Mouse (Mus musculus): Measurements from ENCODE around the gene Catip. TPM values are rescaled to one million over a fixed set of nuclear protein-coding genes. Genes with fewer than 3 reads are reported as not detected.

Catip gene
- polyA plus RNA-seq (2015; fragmentation: Nextera tagmentation; extraction: Ambion mirVana): 0.25 and 0.33 TPM in 2 replicates

DNA sequence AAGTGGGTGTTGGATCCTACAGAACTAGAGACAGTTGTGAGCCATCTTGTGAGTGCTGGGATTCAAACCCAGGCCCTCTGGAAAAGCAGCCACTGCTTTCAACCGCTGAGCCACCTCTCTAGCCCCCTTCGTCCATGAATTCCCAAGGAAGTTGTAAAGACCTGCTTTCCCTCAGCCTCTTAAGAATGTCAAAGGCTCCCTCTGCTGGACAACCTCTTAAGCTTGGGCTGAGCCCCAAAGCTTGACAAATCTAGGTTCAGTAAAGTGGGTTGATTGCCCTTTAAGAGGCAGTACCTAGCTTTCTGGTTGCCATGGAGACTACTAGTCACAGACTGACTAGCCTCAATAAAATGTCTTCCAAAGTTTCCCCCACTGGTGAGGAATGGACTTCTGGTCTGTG lies at the start of gene Catip:
Gene Catip (plus strand): TSS at position 297 of the 400 bp plus-strand sequence.
- Histone ChIP-seq H3K27ac (ENCODE audit: low read depth, low read length) (no peak within 1 kb of the TSS), H3K9me3 (ENCODE audit: control insufficient read depth) (no peaks in the 10 kb centered on the region), H3K27me3 (replicated peaks; ENCODE audit: control insufficient read depth, insufficient read depth, low read length) (no peaks in the 10 kb centered on the region), H3K4me2 (replicated peaks; ENCODE audit: low read depth) (no peak within 1 kb of the TSS), H3K9ac (ENCODE audit: low read depth, low read length) (no peak within 1 kb of the TSS), H3K4me3 (ENCODE audit: low read depth, low read length) (no peak within 1 kb of the TSS), H3K4me1 (replicated peaks; ENCODE audit: control insufficient read depth, insufficient read depth, low read length) (no peaks in the 10 kb centered on the region), H3K36me3 (ENCODE audit: control insufficient read depth, insufficient read depth) (no peaks in the 10 kb centered on the region)
- 0% methylated on average over 2 of the region's 2 CpGs for WGBS
- peak; percentile 68 for ATAC-seq
- TF ChIP-seq CTCF (IDR thresholded peaks at IDR 0.05; ENCODE audit: low read depth): peak; percentile 90

GRCm38 (mm10) chr1:74313049-74313692 lies 48.7 kb upstream of the Catip start:
- H3K9ac ChIP-seq (ENCODE audit: low read depth, low read length): no peak overlapping the region
- WGBS: 0% methylated on average over 3 of the region's 3 CpGs
- 0 out of 2 replicates have a peak, but pooled peaks cover 3% of the 10 kb centered on the region for H3K4me1 ChIP-seq (replicated peaks; ENCODE audit: control insufficient read depth, insufficient read depth, low read length)
- no peaks in the 10 kb centered on the region for H3K36me3 ChIP-seq (ENCODE audit: control insufficient read depth, insufficient read depth)
- H3K27me3 ChIP-seq (replicated peaks; ENCODE audit: control insufficient read depth, insufficient read depth, low read length): no peaks in the 10 kb centered on the region
- H3K4me3 ChIP-seq (ENCODE audit: low read depth, low read length): no peak overlapping the region
- H3K9me3 ChIP-seq (ENCODE audit: control insufficient read depth): no peaks in the 10 kb centered on the region
- no peak overlapping the region for H3K4me2 ChIP-seq (replicated peaks; ENCODE audit: low read depth)
- peak; percentile 32 for ATAC-seq
- TF ChIP-seq CTCF (IDR thresholded peaks at IDR 0.05; ENCODE audit: low read depth): peak; percentile 97
- no peak overlapping the region for H3K27ac ChIP-seq (ENCODE audit: low read depth, low read length)

GRCm38 (mm10) chr1:74314796-74315195 lies 47.1 kb upstream of the Catip start:
- H3K36me3 ChIP-seq (ENCODE audit: control insufficient read depth, insufficient read depth): no peaks in the 10 kb centered on the region
- 0 out of 2 replicates have a peak, but pooled peaks cover 2% of the 10 kb centered on the region for H3K4me1 ChIP-seq (replicated peaks; ENCODE audit: control insufficient read depth, insufficient read depth, low read length)
- H3K27me3 ChIP-seq (replicated peaks; ENCODE audit: control insufficient read depth, insufficient read depth, low read length): no peaks in the 10 kb centered on the region
- no peak overlapping the region for H3K27ac ChIP-seq (ENCODE audit: low read depth, low read length)
- H3K4me2 ChIP-seq (replicated peaks; ENCODE audit: low read depth): no peak overlapping the region
- WGBS: 82% methylated on average over 3 of the region's 3 CpGs
- no peak for ATAC-seq
- TF ChIP-seq CTCF (IDR thresholded peaks at IDR 0.05; ENCODE audit: low read depth): no peak
- H3K9me3 ChIP-seq (ENCODE audit: control insufficient read depth): no peaks in the 10 kb centered on the region
- H3K9ac ChIP-seq (ENCODE audit: low read depth, low read length): no peak overlapping the region
- H3K4me3 ChIP-seq (ENCODE audit: low read depth, low read length): no peak overlapping the region

DNA sequence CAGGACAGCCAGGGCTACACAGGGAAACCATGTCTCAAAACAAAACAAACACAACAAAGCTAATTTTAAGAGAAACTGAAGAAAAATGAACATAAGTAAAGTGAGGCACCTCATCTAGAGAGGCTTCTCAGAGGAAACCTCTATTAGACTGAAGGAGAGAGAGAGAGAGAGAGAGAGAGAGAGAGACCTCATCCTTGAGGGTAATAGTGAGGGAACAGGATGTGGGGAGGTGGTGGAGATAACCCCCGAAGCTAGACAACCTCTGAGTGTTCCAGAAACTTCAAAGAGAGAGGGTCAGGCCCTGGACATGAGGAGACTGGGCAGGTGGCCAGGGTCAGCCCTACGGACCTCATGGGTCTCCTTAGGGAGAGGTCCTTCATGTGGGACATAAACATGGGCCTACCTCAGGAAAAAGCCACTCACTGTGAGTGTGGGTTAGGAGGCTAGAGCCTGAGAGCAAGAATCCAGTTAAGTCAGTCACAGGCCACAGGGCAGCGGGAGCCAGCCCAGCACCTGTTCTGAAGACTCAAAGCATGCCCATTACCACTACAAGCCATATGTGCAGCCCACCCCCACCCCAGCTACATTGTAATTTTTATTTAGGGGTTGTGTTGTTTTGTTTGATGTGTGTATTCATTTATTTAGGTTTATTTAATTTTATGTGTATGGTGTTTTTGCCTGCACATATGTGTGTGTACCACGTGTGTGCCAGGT lies 45.6 kb upstream of the Catip start:
- Histone ChIP-seq H3K9me3 (ENCODE audit: control insufficient read depth) (no peaks in the 10 kb centered on the region), H3K4me3 (ENCODE audit: low read depth, low read length) (no peak overlapping the region), H3K36me3 (ENCODE audit: control insufficient read depth, insufficient read depth) (no peaks in the 10 kb centered on the region), H3K27me3 (replicated peaks; ENCODE audit: control insufficient read depth, insufficient read depth, low read length) (no peaks in the 10 kb centered on the region), H3K27ac (ENCODE audit: low read depth, low read length) (no peak overlapping the region), H3K4me2 (replicated peaks; ENCODE audit: low read depth) (no peak overlapping the region), H3K9ac (ENCODE audit: low read depth, low read length) (no peak overlapping the region), H3K4me1 (replicated peaks; ENCODE audit: control insufficient read depth, insufficient read depth, low read length) (no peaks in the 10 kb centered on the region)
- no peak for TF ChIP-seq CTCF (IDR thresholded peaks at IDR 0.05; ENCODE audit: low read depth)
- no peak for ATAC-seq
- WGBS: 82% methylated on average over 4 of the region's 4 CpGs

DNA sequence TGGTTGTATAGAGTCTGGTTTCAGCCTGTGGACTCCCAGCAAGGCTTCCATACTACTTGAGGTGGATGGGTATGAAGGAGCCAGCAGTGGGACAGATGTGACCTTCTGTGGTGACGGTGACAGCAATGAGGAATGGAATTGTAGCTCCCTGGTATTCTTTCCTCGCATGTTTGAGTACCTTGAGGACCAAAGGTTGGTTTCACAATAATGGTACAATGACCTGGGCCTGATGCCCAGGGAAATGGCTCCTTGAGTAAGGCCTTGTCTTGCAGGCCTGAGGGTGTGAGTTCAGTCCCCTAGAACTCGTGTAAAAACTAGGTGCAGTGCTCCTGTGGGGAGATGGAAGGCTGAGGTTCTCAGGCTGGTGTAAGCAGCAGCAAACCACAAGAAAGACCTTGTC lies 43.2 kb upstream of the Catip start:
- ATAC-seq: no peak
- no peaks in the 10 kb centered on the region for H3K27me3 ChIP-seq (replicated peaks; ENCODE audit: control insufficient read depth, insufficient read depth, low read length)
- H3K4me3 ChIP-seq (ENCODE audit: low read depth, low read length): no peak overlapping the region
- no peaks in the 10 kb centered on the region for H3K4me1 ChIP-seq (replicated peaks; ENCODE audit: control insufficient read depth, insufficient read depth, low read length)
- H3K36me3 ChIP-seq (ENCODE audit: control insufficient read depth, insufficient read depth): no peaks in the 10 kb centered on the region
- no peaks in the 10 kb centered on the region for H3K9me3 ChIP-seq (ENCODE audit: control insufficient read depth)
- WGBS: 48% methylated on average over 3 of the region's 3 CpGs
- H3K9ac ChIP-seq (ENCODE audit: low read depth, low read length): no peak overlapping the region
- H3K4me2 ChIP-seq (replicated peaks; ENCODE audit: low read depth): no peak overlapping the region
- no peak overlapping the region for H3K27ac ChIP-seq (ENCODE audit: low read depth, low read length)
- no peak for TF ChIP-seq CTCF (IDR thresholded peaks at IDR 0.05; ENCODE audit: low read depth)

GRCm38 (mm10) chr1:74321396-74321795 lies 40.5 kb upstream of the Catip start:
- WGBS: 54% methylated on average over 3 of the region's 3 CpGs
- no peak for ATAC-seq
- Histone ChIP-seq H3K27me3 (replicated peaks; ENCODE audit: control insufficient read depth, insufficient read depth, low read length) (no peaks in the 10 kb centered on the region), H3K4me1 (replicated peaks; ENCODE audit: control insufficient read depth, insufficient read depth, low read length) (no peaks in the 10 kb centered on the region), H3K27ac (ENCODE audit: low read depth, low read length) (no peak overlapping the region), H3K9me3 (ENCODE audit: control insufficient read depth) (no peaks in the 10 kb centered on the region), H3K36me3 (ENCODE audit: control insufficient read depth, insufficient read depth) (no peaks in the 10 kb centered on the region), H3K4me3 (ENCODE audit: low read depth, low read length) (no peak overlapping the region), H3K4me2 (replicated peaks; ENCODE audit: low read depth) (no peak overlapping the region), H3K9ac (ENCODE audit: low read depth, low read length) (no peak overlapping the region)
- no peak for TF ChIP-seq CTCF (IDR thresholded peaks at IDR 0.05; ENCODE audit: low read depth)

All from intestine, postnatal 0 days (tissue).